Mouse (Mus musculus) liver, embryonic 13.5 days (tissue): ENCODE results near the gene Cd164l2. TPM values are rescaled to one million over a fixed set of nuclear protein-coding genes. Genes with fewer than 3 reads are reported as not detected.
A peak's percentile ranks its signal among the peaks of the same experiment; 100 is the strongest.

Experiments used
- ATAC-seq: fragments of 200-750 bp; cut with Nextera tagmentation; 2 replicates; pipeline ENCODE4 v1.8.0; 2017; ENCODE audit warnings: low read depth, mild to moderate bottlenecking, moderate number of reproducible peaks, moderate library complexity
- DNase-seq: peaks from one replicate; pipeline ENCODE4 v3.0.0; 2022
- H3K27ac ChIP-seq: fragments of 300-500 bp; sonication (generic); 2 replicates; pipeline ENCODE4 v1.5.1; 2015; ENCODE audit warnings: moderate library complexity, mild to moderate bottlenecking, inconsistent platforms
- H3K27me3 ChIP-seq: fragments of 300-500 bp; sonication (generic); 2 replicates; pipeline ENCODE4 v1.6.1; 2015; ENCODE audit warnings: mild to moderate bottlenecking, inconsistent platforms
- H3K36me3 ChIP-seq: fragments of 300-500 bp; sonication (generic); 2 replicates; pipeline ENCODE4 v1.6.1; 2015; ENCODE audit warnings: mild to moderate bottlenecking, inconsistent platforms
- H3K4me1 ChIP-seq: fragments of 300-500 bp; sonication (generic); replicated peaks from 2 replicates; pipeline ENCODE4 v1.6.1; 2015; ENCODE audit warnings: inconsistent platforms
- H3K4me2 ChIP-seq: fragments of 300-500 bp; sonication (generic); 2 replicates; pipeline ENCODE4 v1.6.1; 2015; ENCODE audit warnings: inconsistent platforms, mild to moderate bottlenecking, moderate library complexity
- H3K4me3 ChIP-seq: fragments of 300-500 bp; sonication (generic); replicated peaks from 2 replicates; pipeline ENCODE4 v1.5.1; 2015; ENCODE audit warnings: mild to moderate bottlenecking, inconsistent platforms
- H3K9ac ChIP-seq: fragments of 300-500 bp; sonication (generic); 2 replicates; pipeline ENCODE4 v1.6.1; 2015; ENCODE audit warnings: mild to moderate bottlenecking, inconsistent platforms
- H3K9me3 ChIP-seq: fragments of 300-500 bp; sonication (generic); replicated peaks from 2 replicates; pipeline ENCODE4 v1.6.1; 2016; ENCODE audit warnings: inconsistent platforms
- WGBS: fragments of 180-500 bp; shearing (Covaris S2); methylation state at CpG from one replicate; pipeline ENCODE4 v1.1.7; 2015; ENCODE audit not compliant: insufficient replicate concordance; 5-methylcytosine and 5-hydroxymethylcytosine counted together
- polyA plus RNA-seq: library from polyadenylated mRNA; unstranded; fragments of >200 nt; fragmentation: Nextera tagmentation; extraction: Ambion mirVana; gene quantifications from 2 replicates; pipeline ENCODE4 v1.2.1, GENCODE M21; 2015

Cd164l2 gene
- polyA plus RNA-seq, 1 experiment from 2014 or later, result 0.20 TPM

DNA sequence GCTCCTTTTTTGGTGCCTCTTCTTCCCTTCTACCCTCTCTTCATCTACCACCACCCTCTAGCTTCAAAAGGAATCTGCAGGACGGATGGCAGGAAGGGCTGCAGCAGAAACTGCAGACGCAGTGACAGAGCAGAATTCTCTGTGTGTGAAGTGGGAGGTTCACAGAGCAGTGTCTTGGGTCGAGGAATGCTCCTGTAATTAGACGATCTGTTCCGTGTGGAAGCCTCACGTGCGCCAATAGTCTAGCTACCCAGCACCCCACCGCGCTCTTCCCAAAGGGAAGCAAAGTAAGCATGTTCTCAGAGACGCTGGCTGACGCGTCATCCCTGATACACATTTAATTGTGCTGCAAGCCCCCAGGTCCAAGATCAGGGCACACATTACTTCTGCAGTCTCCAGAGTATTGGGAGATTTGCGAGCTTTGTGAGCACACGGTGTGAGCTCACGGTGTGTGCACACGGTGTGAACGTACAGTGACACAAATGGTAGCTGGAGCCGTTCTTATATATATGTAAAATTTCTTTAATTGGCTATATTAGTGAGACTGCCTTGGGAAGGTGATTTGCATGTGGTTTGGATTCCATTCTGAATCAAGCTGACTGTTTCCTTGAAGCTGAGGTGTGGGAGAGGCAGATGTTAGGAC is 35.0 kb upstream of the Cd164l2 start:
- Histone ChIP-seq H3K4me1 (peaks cover 67% of the 10 kb centered on the region), H3K4me2 (no peak overlapping the region), H3K27ac (peak overlapping the region; percentile 81), H3K27me3 (no peaks in the 10 kb centered on the region), H3K9me3 (no peaks in the 10 kb centered on the region), H3K9ac (no peak overlapping the region), H3K36me3 (peaks cover 49% of the 10 kb centered on the region), H3K4me3 (no peak overlapping the region)
- 91% methylated on average over 18 of the region's 18 CpGs for WGBS
- DNase-seq (no peak), ATAC-seq (no peak)

DNA sequence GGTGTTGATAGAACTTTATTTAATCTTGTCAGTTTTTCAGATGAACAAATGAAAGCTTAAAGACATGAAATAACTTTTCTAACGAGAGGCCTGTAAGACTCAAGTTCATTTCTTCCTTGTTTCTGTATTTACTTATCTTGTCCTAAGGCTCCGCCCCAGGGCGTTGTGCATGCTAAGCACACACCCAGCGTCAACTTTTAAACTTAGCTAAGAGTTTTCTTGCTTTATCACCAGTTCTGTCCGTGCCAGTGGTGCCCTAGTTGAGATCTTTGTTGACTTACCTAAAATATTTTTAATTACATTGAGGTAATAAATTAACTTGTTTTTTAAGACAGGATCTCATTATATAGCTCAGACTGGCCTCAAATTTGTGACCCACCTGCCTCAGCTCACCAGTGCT is 33.6 kb upstream of the Cd164l2 start:
- Histone ChIP-seq H3K9me3 (no peaks in the 10 kb centered on the region), H3K27ac (peak overlapping the region; percentile 81), H3K4me1 (peaks cover 63% of the 10 kb centered on the region), H3K4me2 (peak overlapping the region; percentile 43), H3K4me3 (no peak overlapping the region), H3K9ac (peak overlapping the region; percentile 44), H3K27me3 (no peaks in the 10 kb centered on the region), H3K36me3 (peaks cover 52% of the 10 kb centered on the region)
- ATAC-seq, result peak; percentile 80
- no peak for DNase-seq
- 26% methylated on average over 5 of the region's 5 CpGs for WGBS

DNA sequence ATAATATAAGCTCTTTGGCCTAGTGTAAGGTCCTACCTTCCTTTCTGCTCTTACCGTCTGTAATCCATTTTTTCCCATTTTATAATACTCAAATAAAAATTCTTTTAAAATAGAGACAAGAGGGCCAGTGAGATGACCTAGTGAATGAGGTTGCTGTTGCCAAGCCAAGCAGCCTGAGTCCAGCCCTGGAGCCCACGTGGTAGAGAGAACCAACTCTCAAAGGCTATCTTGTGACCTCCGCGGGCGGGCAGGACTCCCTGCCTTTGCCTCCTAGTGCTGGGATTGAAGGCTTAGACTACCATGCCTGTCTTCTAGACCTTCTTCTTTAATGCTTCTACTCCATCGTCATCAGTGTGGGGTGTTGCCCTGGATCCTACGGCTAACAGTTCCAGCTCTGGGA is 32.7 kb upstream of the Cd164l2 start:
- Histone ChIP-seq H3K36me3 (peaks cover 58% of the 10 kb centered on the region), H3K27me3 (no peaks in the 10 kb centered on the region), H3K4me3 (no peak overlapping the region), H3K4me2 (no peak overlapping the region), H3K27ac (0 out of 2 replicates have a peak overlapping the region, but pooled peaks have one; percentile 81), H3K9me3 (no peaks in the 10 kb centered on the region), H3K4me1 (peaks cover 64% of the 10 kb centered on the region), H3K9ac (no peak overlapping the region)
- 87% methylated on average over 7 of the region's 7 CpGs for WGBS
- ATAC-seq (no peak), DNase-seq (no peak)

DNA sequence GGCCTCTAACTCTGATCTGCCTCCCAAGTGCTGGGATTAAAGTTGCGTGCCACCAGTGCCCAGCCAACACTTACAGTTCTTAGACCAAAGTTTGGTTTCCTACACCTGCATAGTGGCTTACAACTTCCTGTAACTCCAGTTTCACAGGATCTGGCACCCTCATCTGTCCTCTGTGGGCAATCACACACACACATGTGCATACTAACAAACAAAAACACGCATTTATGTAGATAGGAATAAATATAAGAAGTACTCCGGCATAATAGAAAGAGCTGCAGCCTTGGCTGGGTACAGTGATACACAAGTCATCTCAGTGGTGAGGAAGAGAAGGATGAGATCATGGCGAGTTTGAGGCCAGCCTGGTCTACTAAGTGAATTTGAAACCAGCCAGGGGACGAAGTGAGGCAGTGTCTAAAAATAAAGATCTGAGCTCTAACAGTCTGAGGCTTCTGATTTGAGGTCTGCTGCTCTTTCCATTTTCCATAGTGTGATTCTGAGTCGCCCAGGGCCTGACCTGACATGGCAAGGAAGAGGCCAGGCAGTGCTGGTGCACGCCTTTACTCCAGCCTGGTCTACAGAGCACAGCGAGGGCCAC is 29.4 kb upstream of the Cd164l2 start:
- Histone ChIP-seq H3K4me1 (peaks cover 39% of the 10 kb centered on the region), H3K4me2 (no peak overlapping the region), H3K27me3 (no peaks in the 10 kb centered on the region), H3K9me3 (no peaks in the 10 kb centered on the region), H3K27ac (no peak overlapping the region), H3K4me3 (no peak overlapping the region), H3K36me3 (peaks cover 70% of the 10 kb centered on the region), H3K9ac (no peak overlapping the region)
- ATAC-seq (no peak), DNase-seq (no peak)
- WGBS, result 88% methylated on average over 8 of the region's 8 CpGs

DNA sequence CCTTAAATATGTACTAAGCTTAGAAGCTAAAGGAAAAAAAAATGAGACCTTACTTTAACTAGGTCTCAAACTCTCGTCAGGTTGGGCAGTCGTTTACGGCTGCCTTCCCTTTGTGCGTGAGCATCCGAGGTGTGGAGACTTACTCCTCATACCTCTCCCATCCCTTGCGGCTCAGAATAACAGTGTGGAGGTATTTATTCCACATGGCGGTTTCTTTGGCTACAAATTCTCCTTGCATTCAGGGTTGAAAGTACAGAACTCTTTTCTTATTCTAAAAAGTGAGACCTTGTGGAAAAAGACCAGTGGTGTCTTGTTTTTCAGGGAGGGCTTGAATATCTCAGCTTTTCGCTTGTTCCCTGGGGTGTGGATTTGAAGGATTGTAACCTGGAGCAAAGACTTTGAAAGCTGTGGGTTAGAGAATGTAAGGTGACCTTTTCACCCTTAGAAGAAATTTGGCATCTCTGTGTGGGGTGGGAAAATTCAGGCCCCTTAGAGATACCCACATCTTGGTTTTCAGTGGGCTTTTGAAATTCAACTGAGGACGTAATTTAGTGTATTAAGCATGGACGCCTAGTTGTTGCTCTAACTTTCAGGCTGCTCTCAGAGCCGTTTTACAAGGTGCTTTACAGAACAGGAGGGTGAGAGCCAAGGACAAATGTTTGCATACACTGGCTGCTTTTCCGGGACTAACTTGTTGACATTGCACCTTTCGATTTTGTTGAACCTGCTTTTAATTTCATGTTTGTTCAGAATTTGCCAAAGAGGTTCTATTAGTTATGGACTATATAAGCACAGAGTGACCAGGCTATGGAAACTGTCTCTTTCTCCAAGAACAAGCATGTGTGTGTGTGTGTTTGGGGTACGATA is 27.7 kb upstream of the Cd164l2 start:
- peaks cover 22% of the 10 kb centered on the region for H3K4me1 ChIP-seq
- H3K27ac ChIP-seq, result peak overlapping the region; percentile 5
- ATAC-seq (no peak), DNase-seq (no peak)
- H3K36me3 ChIP-seq, result peaks cover 75% of the 10 kb centered on the region
- no peak overlapping the region for H3K4me2 ChIP-seq
- no peak overlapping the region for H3K4me3 ChIP-seq
- no peaks in the 10 kb centered on the region for H3K27me3 ChIP-seq
- no peaks in the 10 kb centered on the region for H3K9me3 ChIP-seq
- H3K9ac ChIP-seq, result no peak overlapping the region
- 75% methylated on average over 14 of the region's 14 CpGs for WGBS

DNA sequence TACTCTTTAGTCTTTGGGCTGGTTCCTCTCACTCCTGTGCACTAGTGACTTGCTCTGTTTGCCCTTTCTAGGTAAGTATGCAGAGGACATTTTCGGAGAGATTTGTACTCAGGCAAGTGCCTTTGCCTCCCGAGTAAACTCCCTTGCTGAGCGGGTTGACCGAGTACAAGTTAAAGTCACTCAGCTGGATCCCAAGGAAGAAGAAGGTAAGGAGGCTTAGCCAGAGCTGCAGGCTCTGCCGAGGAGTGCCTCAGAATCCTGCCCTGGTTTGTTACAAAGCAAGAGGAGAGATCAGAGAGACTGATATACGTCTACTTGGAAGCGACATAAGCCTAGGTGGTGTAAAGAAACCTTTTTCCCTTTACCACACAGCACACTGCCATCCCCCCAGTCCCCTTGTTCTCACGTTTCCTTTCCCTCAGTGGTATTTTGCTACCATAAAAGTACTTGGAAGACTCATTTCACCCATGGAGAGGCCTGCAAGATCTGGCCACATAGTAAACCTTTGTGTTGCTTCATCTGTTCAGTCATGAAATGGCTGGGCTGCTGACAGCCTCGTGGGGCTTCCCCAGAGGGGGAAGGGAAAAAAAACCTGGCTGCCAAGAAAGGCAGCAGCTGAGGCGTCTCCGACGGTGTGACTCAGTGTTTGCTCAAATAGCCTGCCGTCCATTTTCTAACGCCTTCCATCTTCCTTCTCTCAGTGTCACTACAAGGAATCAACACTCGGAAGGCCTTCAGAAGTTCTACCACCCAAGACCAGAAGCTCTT is 26.8 kb upstream of the Cd164l2 start:
- Histone ChIP-seq H3K9me3 (no peaks in the 10 kb centered on the region), H3K36me3 (peaks cover 75% of the 10 kb centered on the region), H3K4me3 (no peak overlapping the region), H3K27ac (peak overlapping the region; percentile 5; the same call in 1 of the 2 replicates), H3K27me3 (no peaks in the 10 kb centered on the region), H3K4me2 (no peak overlapping the region), H3K9ac (no peak overlapping the region), H3K4me1 (peaks cover 18% of the 10 kb centered on the region)
- ATAC-seq (no peak), DNase-seq (no peak)
- 74% methylated on average over 15 of the region's 15 CpGs for WGBS

DNA sequence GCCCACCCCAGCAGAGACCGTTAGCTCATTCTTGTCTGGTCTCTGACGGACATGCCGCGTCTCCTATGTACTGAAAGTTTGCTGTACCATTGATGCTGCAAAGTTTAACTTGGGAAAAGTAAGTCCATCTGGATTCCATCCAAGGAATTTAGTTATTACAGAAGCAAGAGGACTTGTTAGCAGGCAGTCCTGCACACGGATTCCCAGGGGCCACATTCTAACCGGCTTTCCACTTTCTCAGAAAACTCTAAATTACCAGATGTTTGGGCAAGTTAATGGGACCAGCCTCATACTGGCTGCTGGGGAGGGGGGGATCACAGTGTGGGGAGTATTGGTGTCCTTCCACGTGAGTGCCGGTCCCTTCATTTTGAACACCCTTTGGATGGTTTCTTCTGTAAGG is 26.0 kb upstream of the Cd164l2 start:
- no peak for DNase-seq
- no peak overlapping the region for H3K4me2 ChIP-seq
- WGBS, result 93% methylated on average over 8 of the region's 8 CpGs
- peaks cover 18% of the 10 kb centered on the region for H3K4me1 ChIP-seq
- no peaks in the 10 kb centered on the region for H3K9me3 ChIP-seq
- H3K27me3 ChIP-seq, result no peaks in the 10 kb centered on the region
- peaks cover 76% of the 10 kb centered on the region for H3K36me3 ChIP-seq
- no peak overlapping the region for H3K4me3 ChIP-seq
- no peak for ATAC-seq
- no peak overlapping the region for H3K9ac ChIP-seq
- H3K27ac ChIP-seq, result no peak overlapping the region

DNA sequence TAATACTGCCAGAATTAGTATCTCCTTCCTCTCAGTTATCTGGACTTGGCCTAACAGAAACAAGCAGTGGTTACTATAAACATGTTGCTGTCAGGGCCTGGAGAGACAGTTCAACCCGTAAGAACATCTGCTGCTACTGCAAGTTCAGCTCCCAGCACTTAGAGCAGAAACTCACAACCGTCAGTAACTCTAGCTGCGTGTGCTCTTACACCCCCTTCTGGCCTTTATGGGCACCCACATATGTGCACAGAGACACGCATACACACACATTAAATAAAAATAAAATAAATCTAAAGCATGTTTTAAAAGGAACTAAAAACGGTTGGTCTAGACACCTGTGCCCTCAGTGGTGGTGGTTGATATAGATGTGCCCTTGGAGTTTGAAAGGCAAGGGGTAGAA is 25.1 kb upstream of the Cd164l2 start:
- H3K4me3 ChIP-seq, result no peak overlapping the region
- H3K36me3 ChIP-seq, result peaks cover 77% of the 10 kb centered on the region
- no peak overlapping the region for H3K27ac ChIP-seq
- 90% methylated on average over 5 of the region's 5 CpGs for whole genome bisulfite sequencing
- H3K9ac ChIP-seq, result no peak overlapping the region
- no peaks in the 10 kb centered on the region for H3K9me3 ChIP-seq
- no peaks in the 10 kb centered on the region for H3K27me3 ChIP-seq
- ATAC-seq, result no peak
- H3K4me1 ChIP-seq, result peaks cover 18% of the 10 kb centered on the region
- DNase-seq, result no peak
- no peak overlapping the region for H3K4me2 ChIP-seq

DNA sequence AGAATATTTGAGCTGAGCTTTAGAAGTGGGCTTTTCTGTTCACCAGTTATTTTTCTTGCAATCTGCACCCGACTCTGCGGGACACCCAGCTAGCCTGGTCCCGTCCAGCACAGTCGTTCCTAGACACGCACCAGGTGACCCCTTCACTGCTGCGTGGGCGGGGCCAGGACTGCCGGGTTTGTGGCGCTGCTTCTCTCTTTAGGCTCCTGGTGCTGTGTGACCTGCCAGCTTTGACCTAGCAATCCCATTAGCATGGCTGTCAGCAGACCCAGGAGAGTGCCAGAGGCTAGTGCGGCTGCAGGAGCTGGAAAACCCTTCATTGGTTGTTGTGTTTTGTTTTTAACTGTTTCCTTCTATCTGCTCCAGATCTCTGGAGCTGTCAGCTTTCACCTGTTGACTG is 22.5 kb upstream of the Cd164l2 start:
- no peak overlapping the region for H3K9ac ChIP-seq
- no peak overlapping the region for H3K27ac ChIP-seq
- peaks cover 93% of the 10 kb centered on the region for H3K36me3 ChIP-seq
- 77% methylated on average over 10 of the region's 10 CpGs for WGBS
- no peak for DNase-seq
- ATAC-seq, result no peak
- no peaks in the 10 kb centered on the region for H3K9me3 ChIP-seq
- H3K27me3 ChIP-seq, result no peaks in the 10 kb centered on the region
- no peak overlapping the region for H3K4me3 ChIP-seq
- H3K4me1 ChIP-seq, result peaks cover 6% of the 10 kb centered on the region; the same call in 1 of the 2 replicates
- H3K4me2 ChIP-seq, result no peak overlapping the region

DNA sequence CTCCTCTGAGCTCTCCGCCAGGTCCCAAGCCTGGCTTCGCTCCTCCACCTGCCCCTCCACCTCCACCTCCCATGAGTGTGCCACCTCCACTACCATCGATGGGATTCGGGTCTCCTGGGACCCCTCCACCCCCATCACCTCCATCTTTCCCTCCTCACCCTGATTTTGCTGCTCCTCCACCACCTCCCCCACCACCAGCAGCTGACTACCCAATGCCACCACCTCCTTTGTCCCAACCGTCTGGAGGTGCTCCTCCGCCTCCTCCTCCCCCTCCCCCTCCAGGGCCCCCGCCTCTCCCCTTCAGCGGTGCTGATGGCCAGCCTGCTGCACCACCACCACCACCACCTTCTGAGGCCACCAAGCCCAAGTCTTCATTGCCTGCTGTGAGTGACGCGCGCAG is 17.4 kb upstream of the Cd164l2 start:
- H3K9ac ChIP-seq, result no peak overlapping the region
- H3K4me3 ChIP-seq, result no peak overlapping the region
- H3K4me1 ChIP-seq, result peaks cover 23% of the 10 kb centered on the region
- H3K36me3 ChIP-seq, result peaks cover 79% of the 10 kb centered on the region
- ATAC-seq (no peak), DNase-seq (no peak)
- WGBS, result 85% methylated on average over 11 of the region's 11 CpGs
- no peak overlapping the region for H3K27ac ChIP-seq
- H3K9me3 ChIP-seq, result no peaks in the 10 kb centered on the region
- no peak overlapping the region for H3K4me2 ChIP-seq
- H3K27me3 ChIP-seq, result no peaks in the 10 kb centered on the region

DNA sequence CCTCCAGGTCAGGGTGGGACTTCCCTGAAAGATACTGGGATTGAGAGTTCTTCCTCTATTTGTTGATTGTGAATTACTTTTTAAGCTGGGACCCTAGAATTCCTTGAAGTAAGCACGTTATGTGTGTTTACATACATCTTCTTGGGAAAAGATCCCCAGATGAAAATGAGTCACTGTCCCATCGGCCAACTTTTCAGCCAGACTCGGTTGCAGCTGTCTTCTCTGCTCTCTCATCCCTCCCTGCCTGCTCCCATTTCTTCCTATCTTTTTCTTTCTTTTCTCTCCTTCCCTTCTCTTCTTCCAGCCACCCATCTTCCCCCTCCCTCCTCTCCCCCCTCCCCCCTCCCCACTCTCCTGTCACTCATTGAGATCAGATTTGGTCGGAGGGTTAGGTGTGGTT is 16.9 kb upstream of the Cd164l2 start:
- H3K27ac ChIP-seq, result no peak overlapping the region
- no peaks in the 10 kb centered on the region for H3K9me3 ChIP-seq
- no peaks in the 10 kb centered on the region for H3K27me3 ChIP-seq
- DNase-seq, result no peak
- no peak for ATAC-seq
- no peak overlapping the region for H3K4me2 ChIP-seq
- no peak overlapping the region for H3K4me3 ChIP-seq
- 58% methylated on average over 4 of the region's 4 CpGs for WGBS
- H3K36me3 ChIP-seq, result peaks cover 74% of the 10 kb centered on the region
- H3K9ac ChIP-seq, result no peak overlapping the region
- peaks cover 26% of the 10 kb centered on the region for H3K4me1 ChIP-seq
